7 mouse cellular contexts compared by ENCODE assay signal in the genomic region with DNA sequence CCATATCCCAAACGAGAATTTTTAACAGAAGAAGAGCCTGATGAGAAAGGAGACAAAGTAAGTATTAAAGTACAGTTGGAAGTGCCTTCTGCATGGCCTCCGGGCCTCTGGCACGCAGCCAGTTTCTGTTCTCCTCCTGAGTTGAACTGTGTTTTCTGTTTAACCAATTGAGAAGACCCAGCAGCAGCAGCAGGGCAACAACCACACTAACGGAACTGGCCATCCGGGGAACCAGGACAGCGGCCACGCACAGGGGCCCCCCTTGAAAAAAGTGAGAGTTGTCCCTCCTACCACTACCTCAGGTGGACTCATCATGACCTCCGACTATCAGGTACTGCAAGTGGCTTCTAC.
DNase-seq lines count a peak whose midpoint lies in the region; ATAC-seq and TF ChIP-seq lines count a peak whose summit lies in the region.

No protein-coding gene starts in this region.

- no peak for ATAC-seq in liver, embryonic 11.5 days (replicated peaks; ENCODE audit: low FRiP score)
- no peak for ATAC-seq in activated CD4-positive, CD25-positive, alpha-beta regulatory T cell, adult 4 months

- no peak for TF ChIP-seq POLR2A in liver, adult 2 months (IDR thresholded peaks at IDR 0.05; ENCODE audit: extremely low read depth, insufficient read depth, low read length)

- peak; percentile 59 for DNase-seq in liver, adult 2 months (ENCODE audit: extremely low read depth, low read depth, low spot score)
- DNase-seq in liver, embryonic 11.5 days (ENCODE audit: low spot score): no peak
- DNase-seq in adrenal gland, adult (ENCODE audit: inconsistent age in 2 of 2, low spot score in 1 of 2): peak; percentile 44 to 77
- DNase-seq in adrenal gland, postnatal 4 days (ENCODE audit: low spot score in 2 of 2): peak; percentile 7 to 36
- peak; percentile 91 to 92 for DNase-seq in kidney, postnatal 25 days
- DNase-seq in yolk sac, embryonic 10.5 days (ENCODE audit: low spot score): no peak

- no peak for TF ChIP-seq CTCF in liver, adult 2 months (IDR thresholded peaks at IDR 0.05; ENCODE audit: low read depth, low read length)

- 33% methylated on average over 8 of the region's 8 CpGs for WGBS in liver, adult 2 months
- WGBS in liver, embryonic 11.5 days: 92% methylated on average over 8 of the region's 8 CpGs

- H3K9ac ChIP-seq in liver, adult 2 months (ENCODE audit: low read depth, low read length): no peak overlapping the region
- no peak overlapping the region for H3K9ac ChIP-seq in liver, embryonic 11.5 days (ENCODE audit: low read depth, low read length)

- H3K27ac ChIP-seq in liver, adult 2 months (replicated peaks; ENCODE audit: insufficient read depth, low read depth, low read length): no peak overlapping the region
- H3K27ac ChIP-seq in liver, embryonic 11.5 days (ENCODE audit: low read depth, low read length): no peak overlapping the region

- 0 out of 2 replicates have a peak, but pooled peaks cover under 1% of the 10 kb centered on the region for H3K79me2 ChIP-seq in liver, adult 2 months (ENCODE audit: control insufficient read depth, insufficient read depth, low read length)

- H3K9me3 ChIP-seq in liver, embryonic 11.5 days (ENCODE audit: control insufficient read depth, low read length): no peaks in the 10 kb centered on the region

- H3K27me3 ChIP-seq in liver, adult 2 months (ENCODE audit: control insufficient read depth, insufficient read depth, low read length): no peaks in the 10 kb centered on the region
- no peaks in the 10 kb centered on the region for H3K27me3 ChIP-seq in liver, embryonic 11.5 days (replicated peaks; ENCODE audit: control insufficient read depth, insufficient read depth, low read length)

- peaks cover 28% of the 10 kb centered on the region; the same call in 1 of the 2 replicates for H3K36me3 ChIP-seq in liver, adult 2 months (ENCODE audit: control insufficient read depth, insufficient read depth, low read length)
- H3K36me3 ChIP-seq in liver, embryonic 11.5 days (ENCODE audit: control insufficient read depth, insufficient read depth, low read length): peaks cover 19% of the 10 kb centered on the region

- no peak overlapping the region for H3K4me2 ChIP-seq in liver, embryonic 11.5 days

- H3K4me1 ChIP-seq in liver, adult 2 months (ENCODE audit: control insufficient read depth, insufficient read depth, low read length): peaks cover 1% of the 10 kb centered on the region
- H3K4me1 ChIP-seq in liver, embryonic 11.5 days (replicated peaks; ENCODE audit: control insufficient read depth, insufficient read depth, low read length): no peaks in the 10 kb centered on the region

- no peak overlapping the region for H3K4me3 ChIP-seq in liver, adult 2 months (ENCODE audit: insufficient read depth, low read depth, low read length)
- no peak overlapping the region for H3K4me3 ChIP-seq in liver, embryonic 11.5 days (ENCODE audit: low read depth, low read length)

Comparison
In these comparisons a context has a peak if more than half of its experiments do, and no peak if none do; other contexts are left out.
1. DNase-seq: peak in liver, adult 2 months (single experiment), adrenal gland, adult (2 of 2), adrenal gland, postnatal 4 days (2 of 2) and kidney, postnatal 25 days (2 of 2); none in liver, embryonic 11.5 days (single experiment) and yolk sac, embryonic 10.5 days (single experiment).